Mouse (Mus musculus) hindbrain, embryonic 16.5 days (tissue): Measurements from ENCODE around the gene Lats2. TPM values are rescaled to one million over a fixed set of nuclear protein-coding genes. Genes with fewer than 3 reads are reported as not detected.
"Not testable (repeated sequence)": the region's sequence is repeated elsewhere in the genome, so short reads cannot be mapped to it uniquely, and the experiment has no call there.

Experiments used
- ATAC-seq: fragments of 200-750 bp; cut with Nextera tagmentation; 2 replicates; pipeline ENCODE4 v1.8.0; 2017; ENCODE audit warnings: moderate TSS enrichment, moderate library complexity
- H3K27ac ChIP-seq: fragments of 300-500 bp; sonication (generic); 2 replicates; pipeline ENCODE4 v1.5.1; 2014; ENCODE audit warnings: low read depth, mild to moderate bottlenecking, control low read depth, low read length, moderate library complexity
- H3K27me3 ChIP-seq: fragments of 300-500 bp; sonication (generic); replicated peaks from 2 replicates; pipeline ENCODE4 v1.6.1; 2014; ENCODE audit warnings: low read length; ENCODE audit not compliant: control insufficient read depth, insufficient read depth
- H3K36me3 ChIP-seq: fragments of 300-500 bp; sonication (generic); 2 replicates; pipeline ENCODE4 v1.6.1; 2014; ENCODE audit warnings: mild to moderate bottlenecking, low read length, moderate library complexity, mixed read lengths; ENCODE audit not compliant: control insufficient read depth, insufficient read depth
- H3K4me1 ChIP-seq: fragments of 300-500 bp; sonication (generic); 2 replicates; pipeline ENCODE4 v1.6.1; 2014; ENCODE audit warnings: low read depth, low read length; ENCODE audit not compliant: control insufficient read depth, insufficient read depth
- H3K4me2 ChIP-seq: fragments of 300-500 bp; sonication (generic); 2 replicates; pipeline ENCODE4 v1.6.1; 2014; ENCODE audit warnings: mild to moderate bottlenecking, low read length, control low read depth, moderate library complexity
- H3K4me3 ChIP-seq: fragments of 300-500 bp; sonication (generic); 2 replicates; pipeline ENCODE4 v1.5.1; 2014; ENCODE audit warnings: mild to moderate bottlenecking, low read length, control low read depth, moderate library complexity
- H3K9ac ChIP-seq: fragments of 300-500 bp; sonication (generic); 2 replicates; pipeline ENCODE4 v1.6.1; 2014; ENCODE audit warnings: low read depth, mild to moderate bottlenecking, control low read depth, low read length, moderate library complexity
- H3K9me3 ChIP-seq: fragments of 300-500 bp; sonication (generic); 2 replicates; pipeline ENCODE4 v1.6.1; 2014; ENCODE audit warnings: mild to moderate bottlenecking, low read length, moderate library complexity; ENCODE audit not compliant: control insufficient read depth
- WGBS: fragments of 180-500 bp; shearing (Covaris S2); extraction: QIAGEN DNeasy Blood & Tissue Kit; methylation state at CpG from one replicate; pipeline ENCODE4 v1.1.7; 2014; 5-methylcytosine and 5-hydroxymethylcytosine counted together
- polyA plus RNA-seq: library from polyadenylated mRNA; unstranded; fragments of >200 nt; fragmentation: Nextera tagmentation; extraction: Ambion mirVana; gene quantifications from 2 replicates; pipeline ENCODE4 v1.2.1, GENCODE M21; 2015

Gene Lats2
- polyA plus RNA-seq, 1 experiment from 2014 or later = 5.9 TPM

DNA sequence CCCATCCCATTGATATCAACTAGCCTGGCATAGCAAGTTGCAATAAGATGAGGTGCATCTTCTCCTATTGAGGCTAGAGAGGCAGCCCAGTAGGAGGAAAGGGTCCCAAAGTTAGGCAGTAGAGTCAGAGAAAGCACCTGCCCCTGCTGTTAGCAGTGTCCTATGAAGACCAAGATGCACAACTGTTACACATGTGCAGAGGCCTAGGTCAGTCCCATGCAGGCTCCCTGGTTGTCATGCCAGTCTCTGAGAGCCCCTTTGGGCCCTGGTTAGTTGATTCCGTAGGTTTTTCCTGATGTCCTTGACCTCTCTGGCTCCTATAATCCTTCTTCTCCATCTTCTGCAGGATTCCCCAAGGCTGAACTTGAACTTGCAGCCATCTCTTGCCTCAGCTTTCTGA lies 78.7 kb downstream of the Lats2 start:
- Histone ChIP-seq H3K9me3 (no peaks in the 10 kb centered on the region), H3K27me3 (no peaks in the 10 kb centered on the region), H3K27ac (no peak overlapping the region), H3K4me1 (no peaks in the 10 kb centered on the region), H3K4me3 (no peak overlapping the region), H3K4me2 (no peak overlapping the region), H3K36me3 (no peaks in the 10 kb centered on the region), H3K9ac (no peak overlapping the region)
- 18% methylated on average over 1 of the region's 1 CpGs for WGBS
- 0 out of 2 replicates have a peak, but pooled peaks have one; percentile 35 for ATAC-seq

GRCm38 (mm10) chr14:57675481-57675880 lies 82.7 kb downstream of the Lats2 start:
- Histone ChIP-seq H3K9ac (no peak overlapping the region), H3K9me3 (no peaks in the 10 kb centered on the region), H3K27ac (no peak overlapping the region), H3K4me1 (no peaks in the 10 kb centered on the region), H3K4me2 (no peak overlapping the region), H3K27me3 (no peaks in the 10 kb centered on the region), H3K36me3 (no peaks in the 10 kb centered on the region), H3K4me3 (no peak overlapping the region)
- ATAC-seq = no peak
- 56% methylated on average over 2 of the region's 2 CpGs for WGBS

DNA sequence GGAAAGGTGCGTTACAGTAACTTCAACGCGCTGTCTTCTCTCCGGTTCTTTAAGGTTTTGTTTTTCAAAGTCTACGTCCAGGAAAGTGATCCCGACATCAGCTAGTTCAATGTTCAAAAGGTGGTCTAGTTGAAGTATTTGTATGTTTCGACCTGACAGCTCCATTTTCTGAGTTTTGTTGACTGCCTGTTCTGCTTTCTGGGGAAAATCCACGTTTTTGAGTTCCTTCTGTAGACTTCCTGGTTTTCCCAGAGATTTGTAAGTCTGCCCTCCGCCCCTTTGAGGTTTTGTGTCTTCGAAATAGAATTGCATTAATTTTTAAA lies 92.6 kb downstream of the Lats2 start:
- Histone ChIP-seq H3K9me3 (no peaks in the 10 kb centered on the region), H3K9ac (peak overlapping the region; percentile 95), H3K27ac (no peak overlapping the region), H3K27me3 (no peaks in the 10 kb centered on the region), H3K4me1 (peaks cover 14% of the 10 kb centered on the region), H3K4me2 (peak overlapping the region; percentile 94), H3K36me3 (no peaks in the 10 kb centered on the region), H3K4me3 (peak overlapping the region; percentile 93)
- 12% methylated on average over 10 of the region's 10 CpGs for WGBS
- no peak for ATAC-seq

DNA sequence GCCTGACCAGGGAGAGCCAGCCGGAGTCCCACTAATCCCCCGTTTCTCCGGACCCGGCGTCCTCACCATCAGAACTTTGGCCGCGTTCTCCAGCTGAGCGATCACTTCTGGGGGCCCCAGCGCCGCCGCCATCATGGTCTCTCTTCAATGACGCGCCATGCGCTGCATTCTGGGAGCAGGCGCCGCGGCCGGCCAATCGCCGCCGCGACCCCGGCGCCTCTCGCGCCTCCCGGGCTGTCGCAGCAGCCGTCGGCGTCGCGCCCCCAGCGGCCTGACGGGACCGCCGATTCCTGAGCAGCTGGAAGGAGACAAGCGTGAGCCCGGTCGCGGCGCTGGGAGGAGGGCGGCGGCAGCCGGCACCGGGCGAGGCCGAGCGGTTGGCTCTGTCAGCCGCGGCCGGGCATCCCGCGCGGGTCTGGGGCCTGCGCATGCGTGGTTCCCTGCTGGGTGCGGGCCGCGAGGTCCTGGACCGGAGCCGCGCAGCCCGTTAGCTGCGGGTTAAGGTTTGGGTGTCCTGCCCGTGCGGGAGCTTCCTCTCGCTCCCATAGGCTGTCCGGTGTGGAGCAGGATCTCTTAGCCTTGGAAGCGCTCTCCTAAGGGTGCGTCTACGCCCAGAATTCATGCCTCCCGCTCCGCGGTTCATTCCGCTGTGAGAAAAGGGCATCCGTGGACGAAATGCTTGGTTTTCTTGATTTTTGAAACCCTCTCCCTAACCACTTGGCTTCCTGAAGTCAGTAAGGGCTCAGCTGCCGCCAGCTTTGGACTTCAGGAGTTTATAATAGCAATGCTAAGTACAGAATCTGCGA lies 93.2 kb downstream of the Lats2 start, which contains the start of gene Xpo4:
Gene Xpo4, minus strand, starts transcription at position 609 of the 806 bp plus-strand sequence.
- peak within 1 kb of the TSS; percentile 93 for H3K4me3 ChIP-seq
- peak within 1 kb of the TSS; percentile 94 for H3K4me2 ChIP-seq
- H3K9me3 ChIP-seq = no peaks in the 10 kb centered on the region
- no peaks in the 10 kb centered on the region for H3K36me3 ChIP-seq
- peak within 1 kb of the TSS; percentile 95 for H3K9ac ChIP-seq
- peak within 1 kb of the TSS; percentile 98 for H3K27ac ChIP-seq
- H3K4me1 ChIP-seq = peaks cover 14% of the 10 kb centered on the region
- H3K27me3 ChIP-seq = no peaks in the 10 kb centered on the region
- under 1% methylated on average over 73 of the region's 80 CpGs for WGBS
- peak; percentile 98 for ATAC-seq

DNA sequence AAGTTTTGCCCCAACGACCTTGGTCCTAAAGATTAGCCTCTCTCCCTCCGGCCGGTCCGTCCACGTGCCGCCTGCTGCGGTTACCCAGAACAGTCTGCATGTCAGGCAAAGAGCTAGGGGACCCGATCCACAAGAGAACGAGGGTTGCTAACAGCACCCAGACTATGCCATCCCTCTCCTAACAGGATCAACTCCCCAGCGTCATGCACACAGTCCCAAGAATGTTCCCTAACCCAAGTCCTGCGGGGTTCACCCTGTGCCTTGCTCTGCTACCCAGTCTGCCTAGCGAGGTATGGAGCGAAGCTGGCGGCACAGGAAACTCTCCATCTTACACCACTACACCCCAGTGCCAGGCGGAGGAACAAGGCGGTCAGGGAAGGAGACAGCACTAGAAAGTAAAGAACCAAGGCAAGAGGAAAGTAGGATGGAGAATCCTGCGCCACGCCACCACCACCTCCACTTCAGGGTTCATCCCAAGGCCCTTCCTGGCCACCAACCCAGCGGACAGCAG lies 93.8 kb downstream of the Lats2 start:
- WGBS = under 1% methylated on average over 19 of the region's 19 CpGs
- Histone ChIP-seq H3K4me1 (peaks cover 14% of the 10 kb centered on the region), H3K27me3 (no peaks in the 10 kb centered on the region), H3K9ac (peak overlapping the region; percentile 95), H3K27ac (peak overlapping the region; percentile 98), H3K4me3 (peak overlapping the region; percentile 93), H3K36me3 (no peaks in the 10 kb centered on the region), H3K4me2 (peak overlapping the region; percentile 94), H3K9me3 (no peaks in the 10 kb centered on the region)
- peak; percentile 46 for ATAC-seq

DNA sequence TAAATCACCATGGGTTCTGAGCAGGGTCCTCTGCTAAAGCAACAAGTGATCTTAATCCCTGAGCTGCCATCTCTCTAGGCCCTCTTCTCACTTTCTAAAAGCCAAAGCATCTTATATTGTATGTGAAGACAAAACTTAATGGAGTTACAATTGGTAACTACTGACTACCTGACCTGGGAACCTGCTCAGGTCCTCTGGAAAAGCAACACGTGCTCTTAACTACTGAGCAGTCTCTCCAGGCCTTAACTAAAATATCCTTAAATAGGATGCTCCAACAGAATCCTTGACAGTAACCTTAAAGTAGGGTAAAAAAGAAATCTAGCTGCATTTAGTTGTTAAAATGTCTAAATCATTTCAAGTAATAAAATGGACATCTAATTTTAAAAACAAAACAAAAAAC lies 94.6 kb downstream of the Lats2 start:
- ATAC-seq = no peak
- Histone ChIP-seq H3K36me3 (no peaks in the 10 kb centered on the region), H3K27ac (no peak overlapping the region), H3K9ac (no peak overlapping the region), H3K4me2 (peak overlapping the region; percentile 94), H3K4me3 (no peak overlapping the region), H3K27me3 (no peaks in the 10 kb centered on the region), H3K4me1 (peaks cover 14% of the 10 kb centered on the region), H3K9me3 (no peaks in the 10 kb centered on the region)
- 35% methylated on average over 1 of the region's 1 CpGs for WGBS

DNA sequence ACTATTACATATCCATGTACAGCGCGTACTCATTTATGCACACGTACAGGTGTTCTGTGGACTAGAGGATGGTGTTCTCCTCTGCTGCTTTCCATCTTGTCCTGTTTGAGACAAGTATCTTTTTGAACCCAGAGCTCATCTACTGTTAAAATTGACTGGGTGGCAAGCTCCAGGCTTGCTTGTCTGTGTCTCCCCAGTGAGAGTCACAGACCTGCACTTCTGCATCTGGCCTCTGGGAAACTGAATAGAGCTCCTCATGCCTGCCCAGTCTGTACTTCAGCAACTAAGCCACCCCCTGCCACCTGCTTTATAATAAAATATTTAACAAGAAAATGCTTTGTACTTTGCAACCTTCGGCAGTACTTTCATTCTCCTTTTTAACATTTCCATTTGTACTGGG lies 99.9 kb downstream of the Lats2 start:
- Histone ChIP-seq H3K4me1 (no peaks in the 10 kb centered on the region), H3K27ac (no peak overlapping the region), H3K9me3 (no peaks in the 10 kb centered on the region), H3K9ac (no peak overlapping the region), H3K4me2 (no peak overlapping the region), H3K36me3 (no peaks in the 10 kb centered on the region), H3K27me3 (no peaks in the 10 kb centered on the region), H3K4me3 (no peak overlapping the region)
- no peak for ATAC-seq
- WGBS = 97% methylated on average over 4 of the region's 4 CpGs

- Histone ChIP-seq H3K4me2 (no peak overlapping the region), H3K27me3 (no peaks in the 10 kb centered on the region), H3K9ac (no peak overlapping the region), H3K9me3 (no peaks in the 10 kb centered on the region), H3K4me3 (no peak overlapping the region), H3K27ac (no peak overlapping the region), H3K36me3 (no peaks in the 10 kb centered on the region), H3K4me1 (no peaks in the 10 kb centered on the region)
- no peak for ATAC-seq
- WGBS = 96% methylated on average over 2 of the region's 2 CpGs
Measured at GRCm38 (mm10) chr14:57657500-57657899, 100.7 kb downstream of the Lats2 start.

DNA sequence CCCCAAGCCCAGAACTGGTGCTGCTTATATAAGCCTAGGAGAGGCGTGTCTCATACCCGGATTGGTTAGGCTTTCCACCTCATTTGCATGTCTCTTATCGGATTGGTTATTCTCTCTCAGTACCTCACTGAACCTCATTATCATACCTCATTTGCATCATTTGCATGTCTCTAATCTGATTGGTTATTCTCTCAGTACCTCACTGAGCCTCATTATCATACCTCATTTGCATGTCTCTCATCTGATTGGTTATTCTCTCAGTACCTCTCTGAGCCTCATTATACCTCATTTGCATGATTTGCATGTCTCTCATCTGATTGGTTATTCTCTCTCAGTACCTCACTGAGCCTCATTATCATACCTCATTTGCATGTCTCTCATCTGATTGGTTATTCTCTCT lies 101.7 kb downstream of the Lats2 start:
- WGBS = 90% methylated on average over 3 of the region's 3 CpGs
- H3K4me3 ChIP-seq, H3K36me3 ChIP-seq: not testable (repeated sequence)

More for the DNA sequence above, 101.7 kb downstream of the Lats2 start:
- not testable (repeated sequence) for H3K27me3 ChIP-seq, H3K9ac ChIP-seq, H3K27ac ChIP-seq, ATAC-seq, H3K9me3 ChIP-seq, H3K4me1 ChIP-seq, H3K4me2 ChIP-seq
